Mouse (Mus musculus) liver, embryonic 14.5 days (tissue): Measurements from ENCODE around the gene Gabbr2. TPM values are rescaled to one million over a fixed set of nuclear protein-coding genes. Genes with fewer than 3 reads are reported as not detected.

ENCODE experiments used
- ATAC-seq: fragments of 200-750 bp; cut with Nextera tagmentation; 2 replicates; pipeline ENCODE4 v1.8.0; 2017; ENCODE audit warnings: moderate number of reproducible peaks, mild to moderate bottlenecking, moderate library complexity; ENCODE audit not compliant: insufficient read depth
- DNase-seq, 3 experiments: peaks; one replicate each; pipeline ENCODE4 v3.0.0-alpha.2; 2012 to 2013; ENCODE audit warnings: low read depth in 3 of 3, low spot score in 3 of 3
- H3K27ac ChIP-seq: fragments of 300-500 bp; sonication (generic); 2 replicates; pipeline ENCODE4 v1.5.1; 2014; ENCODE audit warnings: moderate library complexity, mild to moderate bottlenecking, control low read depth, inconsistent platforms
- H3K27me3 ChIP-seq: fragments of 300-500 bp; sonication (generic); 2 replicates; pipeline ENCODE4 v1.6.1; 2014; ENCODE audit warnings: mild to moderate bottlenecking, low read length, moderate library complexity; ENCODE audit not compliant: control insufficient read depth, insufficient read depth
- H3K36me3 ChIP-seq: fragments of 300-500 bp; sonication (generic); replicated peaks from 2 replicates; pipeline ENCODE4 v1.6.1; 2014; ENCODE audit warnings: low read depth; ENCODE audit not compliant: control insufficient read depth, insufficient read depth
- H3K4me1 ChIP-seq, 2 experiments: fragments of 200-500 bp in 1 of 2; fragments of 300-500 bp in 1 of 2; sonication (generic) in 1 of 2; replicated peaks; 2 replicates each; pipeline ENCODE4 v1.6.1; 2012 to 2014; ENCODE audit warnings: antibody characterized with exemption in 1 of 2, inconsistent platforms in 1 of 2, low read length in 1 of 2; ENCODE audit not compliant: control insufficient read depth in 2 of 2, insufficient read depth in 2 of 2
- H3K4me2 ChIP-seq: fragments of 300-500 bp; sonication (generic); 2 replicates; pipeline ENCODE4 v1.6.1; 2014; ENCODE audit warnings: low read depth, mild to moderate bottlenecking, control low read depth, moderate library complexity
- H3K4me3 ChIP-seq, 2 experiments: fragments of 200-500 bp in 1 of 2; fragments of 300-500 bp in 1 of 2; sonication (generic) in 1 of 2; 2 replicates each; pipeline ENCODE4 v1.5.1; 2012 to 2014; ENCODE audit warnings: low read depth in 2 of 2, low read length in 2 of 2, mild to moderate bottlenecking in 2 of 2, control low read depth in 1 of 2, inconsistent platforms in 1 of 2, moderate library complexity in 1 of 2; ENCODE audit not compliant: insufficient read depth in 1 of 2
- H3K9ac ChIP-seq: fragments of 300-500 bp; sonication (generic); replicated peaks from 2 replicates; pipeline ENCODE4 v1.6.1; 2014; ENCODE audit warnings: mild to moderate bottlenecking, control low read depth, moderate library complexity
- H3K9me3 ChIP-seq: fragments of 300-500 bp; sonication (generic); 2 replicates; pipeline ENCODE4 v1.6.1; 2016; ENCODE audit warnings: low read length, mixed read lengths; ENCODE audit not compliant: control insufficient read depth
- CTCF ChIP-seq: IDR thresholded peaks from 2 replicates; pipeline ENCODE4 v1.5.1; 2016; ENCODE audit warnings: antibody characterized with exemption, low read depth, control low read depth
- EP300 ChIP-seq: IDR thresholded peaks from 2 replicates; pipeline ENCODE4 v1.6.1; 2016; ENCODE audit warnings: antibody characterized with exemption, low read depth
- WGBS: fragments of 180-500 bp; shearing (Covaris S2); extraction: QIAGEN DNeasy Blood & Tissue Kit; methylation state at CpG from one replicate; pipeline ENCODE4 v1.1.7; 2014; ENCODE audit not compliant: insufficient replicate concordance; 5-methylcytosine and 5-hydroxymethylcytosine counted together
- polyA plus RNA-seq, 2 experiments: library from polyadenylated mRNA; depleted of rRNA in 1 of 2; stranded (reverse) in 1 of 2; unstranded in 1 of 2; fragments of >200 nt; fragmentation: Nextera tagmentation in 1 of 2; extraction: Ambion mirVana in 1 of 2; gene quantifications; 2 replicates each; pipeline versions ENCODE4 v1.2.1 to v1.2.3; 2012 to 2014

The Gabbr2 gene
- polyA plus RNA-seq, 2 experiments, result 0.07 TPM; not detected in 1

DNA sequence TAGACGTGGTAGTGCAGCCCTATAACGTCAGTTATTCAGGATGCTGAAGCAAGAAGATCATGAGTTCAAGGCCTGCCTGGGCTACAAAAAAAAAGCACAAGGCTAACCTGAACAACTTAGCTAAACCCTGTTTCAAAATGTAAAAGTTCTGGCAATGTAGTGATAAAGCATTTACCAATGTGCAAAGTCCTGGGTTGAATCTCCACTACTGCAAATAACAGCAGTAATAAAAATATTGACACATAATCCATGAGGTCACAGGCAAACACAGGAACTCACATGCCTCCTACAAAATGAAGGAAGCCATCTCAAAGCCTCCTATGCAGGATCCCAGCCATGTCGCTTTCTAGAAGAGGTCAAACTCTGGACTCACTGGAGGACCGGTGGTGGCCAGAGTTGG, 39.1 kb downstream of the Gabbr2 start:
- ATAC-seq (no peak), DNase-seq (no peak)
- Histone ChIP-seq H3K9me3 (no peaks in the 10 kb centered on the region), H3K4me2 (no peak overlapping the region), H3K9ac (no peak overlapping the region), H3K27me3 (no peaks in the 10 kb centered on the region), H3K27ac (no peak overlapping the region), H3K36me3 (no peaks in the 10 kb centered on the region), H3K4me3 (no peak overlapping the region), H3K4me1 (no peaks in the 10 kb centered on the region)
- WGBS, result 59% methylated on average over 4 of the region's 4 CpGs
- TF ChIP-seq CTCF (no peak), EP300 (no peak)

DNA sequence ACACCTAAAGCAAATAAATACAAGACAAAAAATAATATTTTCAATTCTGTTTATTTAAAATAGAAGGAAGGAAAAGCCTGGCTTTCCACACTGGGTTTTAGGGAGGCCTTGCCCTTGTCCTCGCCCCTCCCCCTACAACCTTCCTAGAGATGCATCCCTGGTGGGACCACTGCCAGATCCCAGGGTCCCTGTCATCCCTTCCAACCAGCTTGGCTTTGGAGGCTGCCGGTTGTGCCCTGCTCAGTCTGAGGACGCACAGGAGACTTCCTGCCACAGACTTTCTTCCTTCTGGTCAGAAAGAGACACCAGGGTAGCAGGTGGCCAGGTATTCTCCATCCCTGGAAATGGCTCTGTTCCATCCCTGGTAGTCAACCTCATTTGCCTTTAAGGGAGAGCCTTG, 57.4 kb downstream of the Gabbr2 start:
- no peak for TF ChIP-seq CTCF
- no peak for TF ChIP-seq EP300

DNA sequence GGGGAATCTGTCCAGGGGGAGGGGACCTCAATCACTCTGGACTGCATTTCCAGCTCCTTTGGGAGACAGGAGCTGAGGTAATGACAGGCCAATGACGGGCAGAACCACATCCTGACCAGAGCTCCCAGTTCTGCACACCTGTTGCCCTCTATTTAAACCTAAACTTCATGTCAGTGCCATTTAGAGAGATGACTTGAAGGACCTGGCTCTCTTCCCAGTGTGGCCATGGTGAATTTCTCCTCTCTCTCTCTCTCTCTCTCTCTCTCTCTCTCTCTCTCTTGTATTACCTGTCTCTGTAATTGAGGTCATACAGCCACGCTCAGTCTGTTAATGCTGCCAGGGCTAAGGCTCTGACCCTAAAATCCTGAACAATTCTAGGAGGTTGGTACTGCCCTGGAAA, 58.1 kb downstream of the Gabbr2 start:
- ATAC-seq (no peak), DNase-seq (no peak)
- Histone ChIP-seq H3K36me3 (no peaks in the 10 kb centered on the region), H3K4me1 (no peaks in the 10 kb centered on the region), H3K27me3 (no peaks in the 10 kb centered on the region), H3K9me3 (no peaks in the 10 kb centered on the region), H3K4me3 (no peak overlapping the region), H3K9ac (no peak overlapping the region), H3K4me2 (no peak overlapping the region), H3K27ac (no peak overlapping the region)
- 42% methylated on average over 2 of the region's 2 CpGs for WGBS
- no peak for TF ChIP-seq CTCF
- no peak for TF ChIP-seq EP300

More for the DNA sequence above, 57.4 kb downstream of the Gabbr2 start:
- H3K4me3 ChIP-seq, result no peak overlapping the region
- WGBS, result 48% methylated on average over 3 of the region's 3 CpGs
- no peak overlapping the region for H3K27ac ChIP-seq
- no peak overlapping the region for H3K9ac ChIP-seq
- no peaks in the 10 kb centered on the region for H3K4me1 ChIP-seq
- no peaks in the 10 kb centered on the region for H3K36me3 ChIP-seq
- DNase-seq, result no peak
- no peaks in the 10 kb centered on the region for H3K27me3 ChIP-seq
- ATAC-seq, result no peak
- no peak overlapping the region for H3K4me2 ChIP-seq
- H3K9me3 ChIP-seq, result no peaks in the 10 kb centered on the region

DNA sequence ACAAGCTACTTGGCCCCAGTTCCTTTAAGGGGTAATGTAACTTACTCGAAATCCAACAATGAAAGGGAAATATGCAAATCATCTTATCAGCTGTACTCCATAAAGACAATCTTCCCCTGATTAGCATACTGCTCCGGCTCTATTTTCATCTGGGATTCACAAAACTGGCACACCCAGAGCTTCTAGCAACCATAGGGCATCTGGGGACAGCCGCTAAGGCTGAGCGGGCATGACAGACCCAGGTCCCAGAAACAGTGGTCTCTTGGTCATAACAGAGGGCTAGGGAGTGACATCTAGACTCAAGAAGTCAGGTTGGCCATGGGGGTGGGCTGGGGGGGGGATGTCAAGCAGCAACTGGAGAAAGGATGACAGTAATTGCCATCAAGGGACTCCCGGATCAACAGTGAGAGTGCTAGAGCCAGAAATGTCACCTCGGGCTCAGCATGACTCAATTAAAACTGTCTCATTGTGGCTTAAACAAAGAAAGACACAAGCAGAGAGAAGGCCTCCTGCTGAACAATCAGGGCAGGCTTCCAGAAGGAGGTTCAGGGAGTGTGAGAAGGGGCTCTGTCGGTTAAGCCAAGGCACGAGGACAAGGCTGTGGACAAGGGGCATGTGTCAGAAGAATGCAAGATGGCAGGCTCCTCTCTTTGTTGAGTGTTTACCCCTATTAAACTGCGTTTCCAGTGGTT, 59.8 kb downstream of the Gabbr2 start:
- ATAC-seq, result no peak

DNA sequence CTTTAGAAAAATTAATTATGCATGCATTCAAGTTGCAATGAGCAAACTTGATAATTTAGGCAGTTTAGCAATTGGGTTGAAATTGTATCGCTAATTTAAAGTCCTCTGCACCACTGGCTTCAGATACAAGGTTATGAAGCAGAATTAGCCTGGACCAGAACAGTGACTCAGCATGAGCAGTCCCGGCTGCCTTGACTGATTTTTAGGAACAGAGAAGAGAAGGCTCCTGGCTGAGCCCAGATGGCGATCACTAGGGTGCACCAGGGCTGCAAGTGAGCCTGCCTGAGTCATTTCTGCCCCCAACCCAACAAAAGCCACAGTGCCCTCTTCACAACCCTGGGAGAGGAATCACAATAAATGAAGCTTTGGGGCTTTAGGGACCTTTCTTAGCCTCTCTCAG, 63.6 kb downstream of the Gabbr2 start:
- H3K4me3 ChIP-seq, result no peak overlapping the region
- H3K36me3 ChIP-seq, result no peaks in the 10 kb centered on the region
- no peak overlapping the region for H3K9ac ChIP-seq
- no peak overlapping the region for H3K27ac ChIP-seq
- DNase-seq (no peak), ATAC-seq (no peak)
- no peaks in the 10 kb centered on the region for H3K27me3 ChIP-seq
- 18% methylated on average over 3 of the region's 3 CpGs for WGBS
- no peak for TF ChIP-seq CTCF
- no peak for TF ChIP-seq EP300
- no peak overlapping the region for H3K4me2 ChIP-seq
- H3K4me1 ChIP-seq, result peaks cover 0 to 4% of the 10 kb centered on the region in 2 experiments; a peak in 2 of 4 replicates
- H3K9me3 ChIP-seq, result no peaks in the 10 kb centered on the region

More for the DNA sequence above, 59.8 kb downstream of the Gabbr2 start:
- Histone ChIP-seq H3K27ac (no peak overlapping the region), H3K36me3 (no peaks in the 10 kb centered on the region), H3K4me2 (no peak overlapping the region), H3K27me3 (no peaks in the 10 kb centered on the region), H3K4me1 (peaks cover 0 to 4% of the 10 kb centered on the region in 2 experiments; a peak in 2 of 4 replicates), H3K9me3 (no peaks in the 10 kb centered on the region), H3K9ac (no peak overlapping the region), H3K4me3 (no peak overlapping the region)
- DNase-seq, result no peak
- TF ChIP-seq EP300 (no peak), CTCF (no peak)
- WGBS, result 50% methylated on average over 9 of the region's 9 CpGs
